Mouse (Mus musculus): ENCODE data around the gene Triobp.

- TF ChIP-seq CTCF (conservative IDR thresholded peaks at IDR 0.05; ENCODE audit: insufficient read depth, insufficient read length, low read depth, low read length): no peak
- TF ChIP-seq POLR2A (IDR thresholded peaks at IDR 0.05; ENCODE audit: low read depth, low read length): peak; percentile 83
Observed at GRCm38 (mm10) chr15:78982658-78983435, 35.3 kb downstream of the Triobp start.

Measured in kidney, adult 2 months (tissue).